Mouse (Mus musculus) frontal cortex, postnatal 10 days (tissue): ENCODE measurements around the gene Antxr1.

Experiments used
- DNase-seq, 2 experiments: peaks; one replicate each; pipeline ENCODE4 v3.0.0; 2022; ENCODE audit warnings: low spot score in 2 of 2, mixed read lengths in 1 of 2

Antxr1 gene

DNA sequence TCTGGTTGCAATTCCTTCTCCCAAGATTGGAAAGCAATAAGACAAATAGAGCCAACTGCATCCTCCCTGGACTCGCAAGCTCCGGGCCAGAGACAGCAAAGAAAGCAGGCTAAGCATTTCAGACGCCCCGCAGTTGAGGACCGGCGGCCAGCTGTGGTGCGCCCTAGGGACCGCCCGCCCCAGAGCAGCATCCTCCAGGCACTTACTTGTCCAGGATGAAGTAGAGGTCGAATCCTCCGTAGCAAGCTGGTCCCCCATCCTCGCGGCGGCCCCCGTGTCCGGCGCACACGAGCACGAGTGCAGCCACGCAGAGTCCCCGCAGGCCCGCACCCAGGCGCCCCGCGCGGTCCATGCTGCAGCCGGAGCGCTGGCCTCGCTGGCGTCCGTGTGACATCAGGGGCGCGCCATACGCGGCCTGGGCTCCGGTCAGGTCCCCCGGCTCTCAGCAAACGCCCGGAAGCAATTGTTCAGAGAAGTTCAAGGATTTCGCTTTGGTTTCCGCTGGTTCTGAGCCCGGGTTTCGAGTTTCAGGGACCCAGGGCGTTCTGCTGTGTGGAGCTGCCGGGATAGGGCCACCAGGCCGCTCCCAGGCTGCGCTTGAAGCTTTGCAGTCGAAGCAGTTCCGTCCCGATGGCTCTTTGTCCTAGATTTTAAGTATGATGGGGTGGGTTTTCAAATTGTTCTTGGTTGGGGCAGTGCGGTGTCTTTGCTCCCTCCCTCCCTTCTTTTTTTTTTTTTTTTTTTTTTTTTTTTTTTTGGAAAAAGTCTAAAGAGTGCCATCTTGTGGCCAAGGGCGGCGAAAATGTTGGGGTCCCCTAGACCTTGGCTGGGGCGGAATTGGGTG lies at the start of gene Antxr1:
TSS of gene Antxr1 (minus strand) at position 731 of the 844 bp plus-strand sequence.
- DNase-seq = peak; percentile 23 to 49

DNA sequence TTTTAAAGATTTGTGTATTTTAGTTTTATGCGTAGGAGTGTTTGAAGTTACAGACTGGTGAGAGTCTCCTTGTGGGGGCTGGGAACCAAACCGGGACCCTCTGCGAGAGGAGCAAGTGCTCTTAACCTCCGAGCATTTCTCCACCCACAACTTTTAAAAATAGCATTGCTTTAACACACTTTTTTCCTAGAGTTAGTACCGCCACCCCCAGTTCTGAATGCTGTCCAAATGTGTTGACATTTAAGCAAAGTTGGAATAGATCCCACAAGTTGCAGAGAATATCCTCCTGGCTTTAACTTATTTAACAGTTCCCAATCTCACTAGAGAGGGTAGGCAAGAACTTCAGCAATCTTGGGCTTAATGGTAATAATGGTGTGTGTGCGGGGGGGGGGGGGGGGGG lies 49.1 kb upstream of the Antxr1 start:
- peak in 1 of 2 experiments; percentile 27 for DNase-seq

DNA sequence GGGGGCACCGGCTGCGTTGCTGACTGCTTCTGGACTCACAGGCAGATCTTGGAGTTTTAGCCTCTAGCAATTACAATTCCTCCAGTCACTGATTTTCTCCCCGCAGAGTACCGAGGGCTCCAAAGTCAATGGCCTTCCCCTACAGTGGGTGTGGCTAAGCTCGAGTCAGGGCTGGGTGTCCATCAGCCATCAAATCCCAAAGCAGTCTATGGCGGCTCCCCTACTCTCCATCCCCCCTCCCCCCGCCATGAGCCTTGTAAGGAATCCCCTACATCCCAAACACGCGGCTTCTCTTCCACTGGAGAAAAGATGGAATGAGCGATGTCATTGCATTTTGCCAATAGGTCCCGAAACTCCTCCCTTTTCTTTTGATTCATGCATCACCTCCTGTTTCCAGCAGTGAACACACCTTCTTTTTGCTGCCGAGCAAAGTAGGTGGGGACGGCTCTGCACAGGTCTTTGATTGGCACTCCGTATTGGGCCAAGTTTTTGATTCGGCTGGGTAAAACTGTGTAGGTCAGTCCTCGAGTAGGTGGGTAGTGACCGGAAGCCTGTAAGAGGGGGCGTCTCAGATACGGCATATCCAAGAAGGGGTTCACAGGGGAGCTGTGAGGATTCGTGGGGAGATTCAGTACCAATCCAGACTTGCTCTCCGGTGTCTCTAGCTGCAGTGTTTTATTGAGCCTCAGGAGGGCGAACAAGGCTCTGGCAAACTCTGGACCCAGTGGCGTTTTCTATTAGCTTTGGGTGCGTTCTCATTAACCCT lies 48.5 kb upstream of the Antxr1 start:
- DNase-seq = peak in 1 of 2 experiments; percentile 33

DNA sequence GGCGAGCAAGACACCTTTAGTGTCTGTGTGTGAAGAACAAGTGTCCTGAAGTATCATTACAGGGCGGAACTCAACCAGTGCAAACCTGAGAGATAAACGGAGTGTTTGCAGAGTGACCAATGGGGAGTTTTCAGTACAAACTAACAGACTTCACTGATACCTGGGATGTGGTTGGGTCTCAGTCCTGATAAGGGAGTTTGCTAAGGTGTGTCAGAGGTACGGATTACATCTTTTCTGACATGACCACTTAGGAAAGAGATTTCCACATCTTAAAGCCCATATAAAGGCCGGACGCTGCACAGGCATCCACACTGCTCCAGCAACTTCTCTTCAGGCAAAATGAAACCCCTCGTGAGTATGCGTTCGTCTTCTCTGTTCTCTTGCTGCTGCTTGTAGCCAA lies 37.4 kb upstream of the Antxr1 start, which contains the start of gene Gkn2:
TSS of gene Gkn2 (plus strand) at position 301 of the 400 bp plus-strand sequence.
- no peak for DNase-seq

DNA sequence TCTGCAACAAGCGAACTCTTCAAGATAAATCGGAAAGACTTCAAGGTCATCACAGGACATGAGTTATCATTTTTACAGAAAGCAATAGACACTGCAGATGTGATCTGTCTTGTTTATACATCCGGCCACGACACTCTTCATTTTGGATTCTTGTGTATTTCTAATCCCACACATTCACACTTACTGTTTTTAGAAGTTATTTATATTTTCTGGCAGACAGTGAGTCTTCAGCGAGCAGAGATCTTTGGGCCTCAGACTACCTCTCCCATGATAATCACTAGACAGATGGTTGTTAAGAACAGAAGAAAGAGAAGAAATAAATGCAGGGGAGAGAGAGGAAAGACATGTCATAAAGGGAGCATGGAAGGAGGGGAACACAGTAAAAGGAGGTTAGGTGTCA lies 33.6 kb upstream of the Antxr1 start:
- no peak for DNase-seq

DNA sequence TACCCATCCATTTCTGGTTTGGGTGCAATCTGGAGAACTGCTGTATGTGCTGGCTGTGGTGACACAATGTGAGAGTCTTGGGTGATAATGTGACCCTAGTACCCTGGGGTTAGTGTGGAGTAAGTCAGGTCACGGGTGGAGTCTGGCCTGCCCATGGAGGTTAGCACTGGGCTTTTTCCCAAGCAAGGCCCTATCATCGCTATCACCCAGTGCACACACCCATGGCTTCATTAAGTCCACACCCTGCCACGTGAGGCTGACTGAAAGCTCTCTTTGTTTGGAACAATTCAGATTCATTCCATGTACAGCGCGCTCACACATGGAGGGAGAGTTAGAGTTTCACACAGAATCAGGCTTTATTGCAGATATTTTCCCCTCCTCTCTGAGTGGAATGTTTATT lies 18.8 kb upstream of the Antxr1 start:
- DNase-seq = no peak

DNA sequence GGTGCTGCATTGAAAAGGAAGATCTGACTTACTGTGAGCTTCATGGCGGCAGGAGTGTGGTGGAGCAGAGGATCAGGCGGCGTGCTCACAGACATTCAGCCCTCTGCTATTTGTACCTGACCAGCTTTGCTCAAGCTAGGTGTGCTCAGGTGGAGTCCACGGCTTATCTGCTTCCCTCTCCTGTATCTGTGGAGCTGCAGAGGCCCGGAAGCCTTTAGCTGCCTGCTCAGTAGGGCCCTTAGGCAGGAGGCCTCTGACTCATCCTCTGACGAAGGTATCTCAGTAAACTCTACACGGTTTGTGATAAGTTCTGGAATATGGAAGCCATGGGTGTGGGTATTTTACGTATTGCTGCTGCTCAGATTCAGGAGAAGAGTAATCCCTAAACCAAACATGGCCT lies 15.2 kb upstream of the Antxr1 start, which contains the start of gene Gkn1:
TSS of gene Gkn1 (minus strand) at position 114 of the 400 bp plus-strand sequence.
- DNase-seq = no peak

DNA sequence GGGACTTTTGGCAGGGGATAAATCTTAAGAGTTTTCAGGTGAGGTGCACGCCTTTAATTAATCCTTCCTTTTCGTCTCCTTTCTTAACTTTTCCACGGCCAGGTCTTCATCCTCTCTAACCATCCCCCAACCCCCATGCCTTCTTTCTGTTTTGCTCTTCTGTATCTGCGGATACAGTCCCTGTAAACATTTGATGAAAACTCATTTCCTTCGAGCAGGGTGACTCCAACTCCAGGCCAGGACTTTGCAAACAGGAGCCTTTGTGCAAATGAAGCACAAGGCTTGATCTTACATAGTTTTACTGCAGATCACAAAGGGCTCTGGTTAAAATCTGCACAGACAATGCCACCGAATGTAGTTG lies 294 bp upstream of the Antxr1 start:
- DNase-seq = no peak

DNA sequence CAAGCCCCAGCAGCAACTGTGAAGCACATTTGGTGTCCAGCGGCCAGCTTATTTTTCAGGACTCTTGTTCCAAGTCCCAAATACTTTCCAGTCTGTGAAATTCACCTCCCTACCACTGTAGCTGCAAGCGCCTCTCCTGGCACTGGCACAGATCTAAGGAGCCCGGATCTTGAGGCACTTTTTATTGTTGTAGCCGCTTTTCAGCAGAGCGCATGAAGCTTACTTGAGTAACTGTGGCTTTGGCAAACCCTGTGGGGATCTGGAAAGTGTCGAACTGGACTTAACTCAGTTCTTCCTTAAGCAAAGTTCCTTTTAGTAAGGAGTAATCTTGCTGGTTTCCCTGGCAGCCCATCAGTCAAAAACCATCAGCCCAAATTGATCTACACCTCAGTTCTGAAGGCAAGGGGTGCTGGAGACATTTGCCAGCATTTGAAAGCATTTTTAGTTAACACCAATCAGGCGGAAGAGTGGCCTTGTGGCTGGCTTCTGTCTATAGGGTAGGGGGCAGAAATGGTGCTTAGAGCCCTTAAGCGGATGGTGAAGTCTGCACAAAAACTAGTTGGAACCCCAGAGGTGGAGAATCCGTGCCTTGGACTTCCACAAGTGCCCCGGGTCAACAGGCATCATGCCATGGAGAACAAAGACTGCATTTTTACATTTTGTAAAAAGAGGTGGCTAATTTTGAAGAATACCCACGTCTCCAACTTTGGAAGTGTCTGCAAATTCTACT lies 1.1 kb downstream of the Antxr1 start:
- DNase-seq = peak; percentile 35 to 38

DNA sequence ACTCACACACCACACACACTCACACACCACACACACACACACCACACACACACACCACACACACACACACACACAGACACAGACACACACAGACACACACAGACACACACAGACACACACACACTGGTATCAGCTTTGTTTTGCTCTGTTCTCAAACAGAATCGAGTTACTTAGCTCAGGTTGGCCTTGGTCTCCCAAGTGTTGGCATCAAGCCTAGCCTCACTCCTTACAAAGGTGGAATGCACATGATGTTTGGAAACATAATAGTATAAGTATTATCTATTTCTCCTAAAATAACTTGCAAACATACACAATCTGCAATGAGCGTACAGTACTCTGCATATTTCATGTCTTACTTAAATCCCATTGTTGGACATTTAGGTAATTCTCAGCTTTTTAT lies 3.2 kb downstream of the Antxr1 start:
- no peak for DNase-seq

DNA sequence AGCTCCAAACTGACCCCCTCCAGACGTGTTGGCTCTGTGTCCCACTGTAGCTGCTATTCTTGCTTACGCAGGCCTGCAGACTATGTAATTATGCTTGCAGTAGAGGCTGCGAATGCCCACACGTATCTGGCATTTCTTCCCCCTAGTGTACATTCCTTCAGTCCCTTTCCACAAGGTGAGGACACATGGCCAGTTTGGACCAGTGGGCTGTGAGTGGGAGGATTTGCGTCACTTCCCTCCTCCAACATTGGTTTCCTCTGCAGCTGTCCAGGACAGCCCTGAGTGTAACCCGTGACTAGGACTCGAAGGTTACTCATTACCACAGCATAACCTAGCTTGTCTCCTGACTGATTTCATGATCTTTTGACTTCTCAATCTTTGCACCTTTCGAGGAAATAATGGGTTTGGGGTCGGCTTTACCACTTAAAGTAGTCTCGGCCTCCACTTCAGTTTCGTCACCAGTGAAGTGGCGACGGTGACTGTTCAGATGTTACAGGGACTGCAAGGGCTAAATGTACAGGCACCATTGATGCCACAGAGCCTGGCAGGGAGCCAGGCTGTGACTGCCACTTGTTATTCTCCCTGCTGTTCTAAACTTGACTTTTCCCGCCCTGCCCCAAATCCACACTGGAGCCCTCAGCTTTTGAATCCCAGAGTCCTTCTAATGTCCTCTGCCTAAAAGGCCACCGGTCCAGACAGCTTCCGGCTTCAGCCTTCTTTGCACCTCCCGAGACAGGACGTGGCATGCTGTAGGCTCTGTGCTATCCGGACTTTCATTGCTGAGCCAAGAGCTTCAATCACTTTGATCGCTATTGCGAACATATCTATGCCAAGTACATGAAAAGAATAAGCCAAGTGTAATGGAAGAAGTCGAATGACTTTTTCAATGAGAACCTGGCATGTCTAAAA lies 7.1 kb downstream of the Antxr1 start:
- DNase-seq = no peak

DNA sequence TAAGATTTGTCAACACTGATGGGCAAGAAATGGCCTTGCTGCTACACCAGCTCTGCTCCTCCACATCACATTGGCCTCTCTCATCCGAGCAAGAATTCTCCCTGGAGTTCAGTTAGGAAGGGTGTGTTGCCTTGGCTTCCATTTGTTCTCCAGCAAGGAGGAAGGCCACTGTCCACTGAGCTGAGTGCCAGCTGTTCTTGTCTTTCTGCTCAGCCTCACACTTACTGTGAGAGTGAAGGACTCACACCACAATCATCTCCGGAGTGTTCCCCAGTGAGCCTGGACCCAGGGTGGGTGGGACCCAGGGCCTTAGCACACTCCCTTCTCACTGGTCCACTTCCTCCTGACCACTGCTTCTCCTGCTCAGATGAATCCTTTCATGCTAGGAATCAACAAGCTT lies 8.7 kb downstream of the Antxr1 start:
- no peak for DNase-seq

DNA sequence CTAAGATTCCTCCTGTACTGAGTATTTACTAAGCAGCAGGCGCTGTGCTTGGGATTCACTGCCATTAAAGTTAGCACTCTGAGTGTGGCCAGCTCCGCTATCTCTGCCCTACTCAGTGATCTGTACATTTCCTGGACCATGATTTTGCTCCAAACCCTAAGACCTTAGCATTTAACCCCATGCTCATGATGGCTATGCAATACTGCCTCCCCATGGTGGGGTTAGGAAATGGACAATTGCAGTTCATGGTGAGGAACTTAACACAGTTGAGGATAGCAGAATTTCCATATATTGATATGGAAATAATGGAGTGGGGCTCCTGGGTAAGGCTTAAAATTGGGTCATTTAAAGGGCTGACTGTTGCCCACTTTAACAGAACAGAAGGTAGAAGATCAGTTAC lies 12.2 kb downstream of the Antxr1 start:
- no peak for DNase-seq

DNA sequence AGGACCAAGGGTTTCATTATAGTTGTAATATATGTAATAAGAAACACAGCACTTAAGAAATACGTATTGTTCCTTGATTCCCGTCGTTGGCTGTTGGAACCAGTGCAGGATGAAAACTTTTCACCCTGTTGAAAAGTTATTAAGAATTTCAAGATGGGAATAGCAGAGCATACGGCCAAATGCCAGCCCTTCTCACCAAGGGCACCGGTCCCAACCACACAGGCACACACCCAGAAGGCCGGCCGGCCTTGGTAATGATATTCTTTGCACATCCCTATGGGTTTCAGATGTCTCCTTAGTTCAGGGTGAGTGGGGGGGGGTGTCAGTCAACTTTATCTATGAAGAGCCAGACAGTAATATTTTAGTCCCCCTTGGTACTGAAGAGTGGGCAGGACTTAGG lies 17.0 kb downstream of the Antxr1 start:
- no peak for DNase-seq

DNA sequence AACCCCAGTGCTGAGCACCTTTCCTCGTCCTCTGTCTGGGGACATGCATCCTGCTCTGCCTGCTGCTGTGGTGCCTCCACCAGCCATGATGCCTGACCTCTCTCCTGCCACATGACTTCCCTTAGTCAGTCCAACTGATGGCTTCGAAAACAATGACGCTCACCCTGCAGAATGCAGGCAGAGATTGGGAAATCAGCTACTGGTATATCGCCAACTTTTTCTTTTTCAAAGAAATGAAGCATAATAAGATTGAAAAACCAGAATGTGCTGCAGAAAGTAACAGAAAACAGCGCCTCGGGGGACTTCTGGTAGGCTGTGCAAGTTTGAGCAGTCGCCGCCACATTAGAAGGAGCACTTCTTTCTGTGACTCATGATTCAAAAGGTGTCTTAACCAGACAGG lies 18.7 kb downstream of the Antxr1 start:
- DNase-seq = no peak

DNA sequence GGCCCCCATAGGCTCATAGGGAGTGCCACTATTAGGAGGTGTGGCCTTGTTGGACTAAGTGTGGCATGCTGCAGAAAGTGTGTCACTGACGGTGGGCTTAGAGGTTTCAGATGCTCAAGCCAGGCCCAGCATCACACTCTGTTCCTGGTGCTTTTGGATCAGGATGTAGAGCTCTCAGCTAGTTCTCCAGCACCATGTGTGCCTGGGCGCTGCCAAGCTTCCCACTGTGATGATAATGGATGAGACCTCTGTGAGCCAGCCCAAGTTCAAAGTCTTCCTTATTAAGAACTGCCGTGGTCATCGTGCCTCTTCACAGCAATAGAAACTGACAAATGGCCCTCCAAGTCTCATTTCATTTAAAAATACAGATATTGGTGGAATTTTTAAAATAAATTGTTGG lies 22.9 kb downstream of the Antxr1 start:
- DNase-seq = no peak

DNA sequence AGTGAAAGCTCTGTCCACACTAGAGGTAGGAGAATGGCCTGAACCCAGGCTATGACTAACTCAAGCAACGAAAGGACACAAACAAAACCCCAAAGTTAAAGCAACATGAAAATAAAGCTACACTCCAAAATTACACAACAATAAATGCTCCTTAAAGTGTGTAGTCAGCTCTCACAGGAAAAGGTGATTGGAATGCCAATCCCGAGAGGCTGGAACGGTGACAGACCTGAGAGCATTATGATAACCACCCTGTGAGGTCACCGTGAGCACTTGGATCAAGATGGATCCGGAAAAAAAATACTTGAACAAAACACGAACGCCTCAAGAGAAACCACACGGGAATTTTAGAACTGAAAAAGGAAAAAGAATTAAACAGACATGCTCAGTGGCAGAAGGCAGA lies 31.1 kb downstream of the Antxr1 start:
- no peak for DNase-seq

DNA sequence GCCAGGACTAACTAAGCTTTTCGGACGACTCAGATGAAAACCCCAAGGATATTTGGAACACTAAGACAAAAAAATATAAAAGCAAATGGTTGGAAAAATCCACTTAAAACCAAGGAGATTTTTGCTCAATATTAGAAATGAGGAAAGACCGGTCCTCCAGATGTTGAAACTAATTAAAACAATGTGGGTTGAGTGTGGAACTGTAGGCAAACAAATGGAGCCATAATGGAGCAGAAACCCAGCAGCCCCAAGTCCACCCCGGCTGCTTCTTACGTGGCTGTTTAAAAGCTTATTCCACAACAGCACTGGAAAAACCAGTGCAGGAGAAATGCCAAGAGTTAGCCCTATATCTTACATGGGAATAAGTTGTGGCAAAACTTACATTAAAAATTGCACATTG lies 32.9 kb downstream of the Antxr1 start:
- no peak for DNase-seq

DNA sequence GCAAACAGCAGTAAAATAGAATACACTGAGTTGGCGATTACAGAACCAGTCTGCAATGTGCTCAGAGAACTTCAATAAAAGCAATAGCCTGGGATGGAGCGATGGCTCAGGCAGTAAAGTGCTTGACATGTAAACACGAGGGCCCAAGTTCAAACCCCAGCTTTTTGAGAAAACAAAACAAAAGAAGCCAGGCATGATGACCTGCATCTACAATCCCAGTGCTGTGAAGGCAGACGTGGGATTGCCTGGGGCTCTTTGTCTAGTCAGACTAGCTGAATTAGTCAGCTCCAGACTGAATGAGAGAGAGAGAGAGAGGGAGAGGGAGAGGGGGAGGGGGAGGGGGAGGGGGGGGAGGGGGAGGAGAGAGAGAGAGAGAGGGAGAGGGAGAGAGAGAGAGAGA lies 33.6 kb downstream of the Antxr1 start:
- DNase-seq = no peak

DNA sequence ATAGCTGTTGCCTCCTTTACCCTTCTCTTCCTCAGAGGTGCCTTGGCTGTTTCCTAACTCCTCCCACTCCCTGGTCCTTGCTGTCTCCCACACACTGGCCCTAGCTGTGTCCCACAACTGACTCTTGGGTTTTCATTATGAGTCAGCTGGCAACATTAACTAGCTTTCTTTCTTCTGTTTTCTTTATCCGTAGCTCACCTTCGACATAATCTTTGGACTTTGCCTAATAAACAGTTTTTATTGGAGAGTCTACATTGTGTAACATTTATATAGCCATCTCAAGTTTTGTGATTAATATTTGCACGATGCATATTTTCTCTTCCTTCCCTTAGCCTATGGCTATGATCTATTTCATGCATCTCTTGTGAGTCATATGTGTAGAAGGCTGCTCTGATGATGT lies 40.7 kb downstream of the Antxr1 start:
- DNase-seq = no peak
